Mouse (Mus musculus) olfactory bulb, adult 2 months (tissue): ENCODE results near the gene Celf2. TPM values are rescaled to one million over a fixed set of nuclear protein-coding genes. Genes with fewer than 3 reads are reported as not detected.
"Not testable (repeated sequence)": the region's sequence is repeated elsewhere in the genome, so short reads cannot be mapped to it uniquely, and the experiment has no call there.

Experiments
- H3K27ac ChIP-seq: fragments of 200-500 bp; 2 replicates; pipeline ENCODE4 v1.5.1; 2012; ENCODE audit warnings: low read depth, low read length; ENCODE audit not compliant: insufficient read depth
- H3K4me1 ChIP-seq: fragments of 200-500 bp; 2 replicates; pipeline ENCODE4 v1.6.1; 2012; ENCODE audit warnings: low read length; ENCODE audit not compliant: control insufficient read depth, insufficient read depth
- H3K4me3 ChIP-seq: fragments of 200-500 bp; 2 replicates; pipeline ENCODE4 v1.5.1; 2012; ENCODE audit warnings: mild to moderate bottlenecking, low read depth, low read length, moderate library complexity; ENCODE audit not compliant: insufficient read depth
- CTCF ChIP-seq: fragments of 200-500 bp; IDR thresholded peaks from 2 replicates; pipeline ENCODE4 v1.5.1; 2012; ENCODE audit warnings: low read depth, mild to moderate bottlenecking, low read length, moderate library complexity; ENCODE audit not compliant: insufficient read depth
- POLR2A ChIP-seq: fragments of 200-500 bp; IDR thresholded peaks from 2 replicates; pipeline ENCODE4 v1.6.1; 2012; ENCODE audit warnings: mild to moderate bottlenecking, low read depth, low read length, moderate library complexity; ENCODE audit not compliant: insufficient read depth
- WGBS: fragments of 180-500 bp; shearing (Covaris S2); methylation state at CpG from one replicate; pipeline ENCODE4 v1.1.7; 2018; 5-methylcytosine and 5-hydroxymethylcytosine counted together
- polyA plus RNA-seq: library from polyadenylated mRNA; stranded (reverse); fragments of >200 nt; gene quantifications from 2 replicates; pipeline ENCODE4 v1.2.4, GENCODE M21; 2012; ENCODE audit warnings: low replicate concordance; ENCODE audit not compliant: missing spikeins, insufficient read depth, insufficient read length

Gene Celf2
- polyA plus RNA-seq, 1 experiment: 447 TPM

DNA sequence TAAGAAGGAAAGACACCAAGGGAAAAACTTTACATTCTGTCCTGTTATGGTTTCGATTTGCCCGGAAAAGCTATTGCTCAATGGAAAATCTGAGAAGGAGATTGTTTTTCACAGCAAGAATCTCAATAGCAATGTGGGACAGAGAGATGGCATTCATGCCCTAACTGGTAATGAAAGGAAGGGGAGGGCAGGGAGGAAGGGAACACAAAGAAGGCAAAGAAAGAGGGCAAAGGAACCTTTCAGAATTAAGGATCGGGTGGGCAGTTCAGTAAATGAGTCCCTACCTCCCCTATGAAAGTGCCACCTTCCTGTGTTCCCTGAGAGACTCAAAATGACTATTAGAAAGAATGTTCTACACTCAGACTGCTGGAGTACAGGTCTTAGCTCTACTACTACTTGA is 197.6 kb downstream of the Celf2 start:
- no peak for TF ChIP-seq POLR2A
- no peak for TF ChIP-seq CTCF
- peak overlapping the region; percentile 93; the same call in 1 of the 2 replicates for H3K27ac ChIP-seq
- H3K4me1 ChIP-seq: no peaks in the 10 kb centered on the region
- no peak overlapping the region for H3K4me3 ChIP-seq
- WGBS: 37% methylated on average over 3 of the region's 3 CpGs

DNA sequence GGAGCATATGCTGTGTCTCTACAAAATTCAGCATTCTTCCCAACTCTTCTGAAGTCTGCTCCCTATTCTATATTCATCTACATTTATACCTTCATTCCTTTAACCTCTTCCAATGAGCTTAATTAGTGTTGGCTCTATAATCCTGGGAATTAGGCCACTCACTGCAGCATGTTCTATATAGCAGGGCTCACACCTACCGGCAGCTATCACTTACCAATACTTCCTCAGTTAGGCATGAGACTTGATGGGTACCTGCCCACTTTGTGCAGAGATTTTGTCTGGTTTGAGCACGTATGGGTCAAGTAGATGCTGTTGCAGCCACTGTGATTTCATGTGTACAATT is 198.6 kb downstream of the Celf2 start:
- TF ChIP-seq POLR2A (no peak), CTCF (no peak)
- Histone ChIP-seq H3K4me3 (no peak overlapping the region), H3K4me1 (no peaks in the 10 kb centered on the region), H3K27ac (peak overlapping the region; percentile 93; the same call in 1 of the 2 replicates)
- WGBS: 39% methylated on average over 2 of the region's 2 CpGs

DNA sequence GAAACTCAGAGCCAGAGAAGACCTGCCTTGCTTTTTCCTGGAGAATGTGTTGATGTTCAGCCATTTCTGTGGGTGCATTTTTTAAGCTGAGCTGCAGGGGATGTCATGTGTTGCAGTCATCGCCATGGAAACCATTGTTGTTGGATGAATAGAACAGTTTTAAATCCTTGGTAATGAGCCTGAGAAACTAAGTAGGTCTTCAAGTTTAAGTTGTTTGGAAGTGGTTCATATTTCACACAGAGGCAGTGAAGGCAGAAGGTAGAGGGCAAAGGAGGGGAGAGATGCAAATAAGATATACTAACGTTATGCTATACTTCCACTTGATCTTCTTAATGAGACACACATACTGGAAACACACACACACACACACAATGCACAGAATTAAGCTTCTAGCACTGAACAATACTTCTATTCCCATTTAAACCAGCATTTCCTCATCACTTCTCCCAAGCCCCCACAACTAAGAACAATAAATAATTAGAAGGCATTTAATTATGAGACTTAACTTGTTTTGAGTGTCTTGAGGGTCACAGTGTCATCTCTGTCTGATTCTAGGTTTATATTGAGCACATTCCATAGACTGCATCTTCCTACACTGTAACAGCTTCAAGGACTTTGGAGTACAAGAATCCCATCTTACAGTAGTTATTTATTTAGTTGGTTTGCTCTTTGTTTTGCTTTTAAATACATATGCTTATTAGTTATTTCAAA is 199.1 kb downstream of the Celf2 start:
- H3K4me3 ChIP-seq: no peak overlapping the region
- 12% methylated on average over 2 of the region's 2 CpGs for WGBS
- H3K27ac ChIP-seq: peak overlapping the region; percentile 57
- no peaks in the 10 kb centered on the region for H3K4me1 ChIP-seq
- TF ChIP-seq POLR2A (no peak), CTCF (no peak)

DNA sequence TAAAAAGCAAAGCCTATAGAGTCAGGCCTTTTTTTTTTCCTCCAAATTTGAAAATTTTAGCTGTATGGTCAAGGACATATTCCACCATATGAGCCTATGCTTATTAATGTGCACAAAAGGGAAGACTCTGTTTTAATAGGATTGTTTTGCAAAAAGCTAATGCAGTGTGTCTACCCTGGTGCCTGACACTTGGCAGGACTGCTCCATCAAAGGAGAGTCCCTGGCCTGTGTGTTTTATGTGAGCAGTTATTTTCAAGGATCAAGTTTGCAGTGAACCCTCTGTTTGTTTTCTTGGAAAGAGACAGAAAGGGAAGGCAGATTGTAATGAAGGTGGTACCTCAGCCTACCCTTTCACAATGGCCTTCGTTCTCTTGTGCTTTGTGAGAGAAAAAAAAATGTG is 200.0 kb downstream of the Celf2 start:
- 53% methylated on average over 1 of the region's 1 CpGs for WGBS
- TF ChIP-seq CTCF (no peak), POLR2A (no peak)
- Histone ChIP-seq H3K4me1 (no peaks in the 10 kb centered on the region), H3K4me3 (no peak overlapping the region), H3K27ac (no peak overlapping the region; the same call in 1 of the 2 replicates)

DNA sequence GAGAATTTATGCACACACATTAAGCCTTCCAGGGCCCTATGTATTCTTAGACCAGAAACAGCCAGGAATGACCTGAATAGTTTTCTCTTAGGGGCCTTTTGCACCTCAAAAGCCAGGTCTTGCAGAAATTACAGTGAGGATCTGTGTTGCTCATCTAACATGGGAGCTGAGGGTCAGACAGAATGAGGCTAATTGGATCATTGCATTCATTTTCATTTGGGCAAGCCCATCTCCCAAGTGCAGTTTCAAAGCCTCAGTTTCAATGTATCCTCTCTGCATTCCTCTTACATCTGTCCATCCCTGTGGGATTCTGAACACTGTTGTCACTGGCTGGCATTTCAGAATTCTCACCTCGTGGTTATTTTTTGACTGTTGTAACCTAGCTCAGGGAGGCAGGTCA is 200.6 kb downstream of the Celf2 start:
- H3K4me1 ChIP-seq: no peaks in the 10 kb centered on the region
- 24% methylated on average over 1 of the region's 1 CpGs for WGBS
- TF ChIP-seq POLR2A (no peak), CTCF (no peak)
- H3K4me3 ChIP-seq: no peak overlapping the region
- H3K27ac ChIP-seq: peak overlapping the region; percentile 62; the same call in 1 of the 2 replicates

DNA sequence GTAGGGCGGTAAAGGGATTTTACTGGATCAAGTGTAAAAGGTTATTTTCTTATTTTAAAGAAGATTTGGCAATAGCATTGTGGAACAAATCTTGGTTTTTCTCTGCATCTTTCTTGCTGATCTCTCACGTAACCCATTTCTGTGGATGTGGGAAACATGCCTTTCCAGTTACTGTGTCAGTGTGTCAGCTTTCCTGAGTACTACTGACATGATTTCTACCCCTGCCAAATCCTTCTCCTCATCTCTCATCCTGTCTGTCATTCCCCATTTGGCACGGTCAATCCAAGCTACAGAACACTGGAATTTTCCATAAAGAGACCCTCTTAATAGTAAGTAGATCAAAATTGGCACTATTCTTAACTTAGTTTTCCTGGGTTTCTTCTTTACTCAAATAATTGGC is 221.9 kb downstream of the Celf2 start:
- no peak for TF ChIP-seq CTCF
- no peak for TF ChIP-seq POLR2A
- no peaks in the 10 kb centered on the region for H3K4me1 ChIP-seq
- no peak overlapping the region for H3K27ac ChIP-seq
- no peak overlapping the region for H3K4me3 ChIP-seq
- 87% methylated on average over 3 of the region's 3 CpGs for WGBS

DNA sequence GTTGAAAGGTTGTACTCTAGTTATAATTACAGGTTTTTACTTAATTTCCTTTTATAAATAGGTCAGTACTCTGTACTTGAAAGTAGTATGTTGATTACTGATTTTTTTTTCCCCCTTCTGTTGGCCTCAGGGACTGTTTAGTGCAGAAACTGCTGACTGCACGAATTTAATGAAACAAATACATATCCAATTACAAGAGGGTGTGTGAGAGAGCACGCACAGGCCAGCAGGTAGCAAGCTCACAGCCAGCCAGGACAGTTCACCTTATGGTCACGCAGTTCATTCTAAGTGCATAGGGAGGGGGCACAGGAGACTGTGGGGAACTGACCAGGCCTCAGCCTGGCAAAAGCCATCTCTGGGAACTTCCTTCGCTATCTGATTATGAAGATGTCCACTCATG is 236.1 kb downstream of the Celf2 start:
- Histone ChIP-seq H3K4me3 (no peak overlapping the region), H3K4me1 (peaks cover 3% of the 10 kb centered on the region), H3K27ac (no peak overlapping the region; the same call in 1 of the 2 replicates)
- WGBS: 60% methylated on average over 4 of the region's 4 CpGs
- no peak for TF ChIP-seq POLR2A
- no peak for TF ChIP-seq CTCF

DNA sequence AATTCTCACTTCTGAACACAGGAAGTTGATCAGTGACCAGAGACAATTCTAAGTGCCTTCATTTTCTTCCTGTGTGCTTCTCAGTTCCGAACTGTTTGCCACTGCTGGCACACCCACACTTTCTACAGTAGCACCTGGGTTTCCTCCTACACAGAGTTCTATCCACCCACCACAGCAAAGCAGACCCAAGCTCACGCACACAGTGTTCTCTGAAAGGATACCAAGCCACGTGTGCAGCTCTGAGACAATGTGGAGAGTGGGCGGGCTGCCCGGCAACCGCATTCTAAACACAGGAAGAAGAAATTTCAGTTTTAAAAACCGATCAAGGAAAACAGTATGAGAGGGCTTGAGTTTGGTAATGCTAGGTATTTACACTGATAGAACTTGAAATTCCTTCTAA is 239.3 kb downstream of the Celf2 start:
- WGBS: 34% methylated on average over 7 of the region's 7 CpGs
- no peak overlapping the region for H3K4me3 ChIP-seq
- H3K4me1 ChIP-seq: peaks cover 3% of the 10 kb centered on the region
- TF ChIP-seq POLR2A (no peak), CTCF (no peak)
- peak overlapping the region; percentile 84; the same call in 1 of the 2 replicates for H3K27ac ChIP-seq

DNA sequence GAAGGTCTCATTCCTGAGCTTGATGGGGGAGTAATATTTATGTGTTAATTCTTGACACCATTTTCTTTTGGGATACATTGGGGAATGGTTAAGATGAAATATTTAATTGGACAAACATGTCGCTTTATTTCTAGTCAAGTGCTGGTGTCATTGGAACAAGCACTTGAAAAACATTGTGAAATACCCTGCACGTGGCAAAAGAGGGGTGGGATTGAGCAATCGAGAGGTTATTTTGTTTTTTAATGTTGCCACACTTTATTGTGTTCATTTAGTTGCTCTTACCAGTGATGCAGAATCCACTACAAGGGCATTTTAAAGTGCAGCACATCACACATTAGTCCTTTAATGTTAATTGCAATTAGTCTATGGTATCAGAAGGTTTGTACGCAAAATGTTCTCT is 242.2 kb downstream of the Celf2 start:
- TF ChIP-seq CTCF: no peak
- TF ChIP-seq POLR2A: no peak
- no peaks in the 10 kb centered on the region for H3K4me1 ChIP-seq
- H3K27ac ChIP-seq: no peak overlapping the region
- H3K4me3 ChIP-seq: no peak overlapping the region
- WGBS: 83% methylated on average over 4 of the region's 4 CpGs

DNA sequence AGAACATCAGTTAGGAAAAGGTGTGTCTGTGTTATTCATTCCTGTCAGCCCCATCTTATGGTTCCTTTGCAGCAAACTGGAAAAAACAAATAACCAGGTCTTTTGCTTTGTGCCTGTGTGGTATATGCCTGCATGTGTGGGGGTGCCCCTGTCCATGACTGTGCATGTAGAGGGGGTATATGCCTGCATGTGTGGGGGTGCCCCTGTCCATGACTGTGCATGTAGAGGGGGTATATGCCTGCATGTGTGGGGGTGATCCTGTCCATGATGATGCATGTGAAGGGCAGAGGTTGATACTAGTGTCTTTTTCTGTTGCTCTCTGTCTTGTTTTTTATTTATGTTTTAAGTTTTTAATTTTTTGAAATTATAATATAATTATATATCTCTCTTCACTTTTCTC is 246.7 kb downstream of the Celf2 start:
- not testable (repeated sequence) for H3K27ac ChIP-seq, H3K4me3 ChIP-seq, H3K4me1 ChIP-seq
